ENCODE assay signal across 16 mouse cellular contexts in the genomic region with DNA sequence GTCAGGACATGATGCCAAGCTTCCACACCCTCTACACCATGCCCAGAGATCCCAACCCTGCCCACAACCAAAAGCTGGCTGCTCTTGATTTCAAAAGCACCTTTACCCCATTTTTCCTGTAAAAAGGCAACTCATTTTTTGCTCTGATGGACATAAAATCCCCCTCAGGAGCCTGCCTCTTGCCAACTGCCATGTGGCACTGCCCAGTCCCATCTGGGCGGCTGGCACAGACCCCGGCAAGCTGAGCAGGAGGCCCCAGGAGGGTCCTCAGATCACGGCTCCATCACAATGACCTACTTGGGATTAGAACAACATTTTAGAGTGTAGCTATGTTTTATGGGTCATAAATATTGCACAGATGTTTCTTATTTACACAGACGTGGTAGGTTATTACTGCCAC. TPM values are rescaled to one million over a fixed set of nuclear protein-coding genes. Genes with fewer than 3 reads are reported as not detected.
A peak's percentile ranks its signal among the peaks of the same experiment; 100 is the strongest.
DNase-seq lines count a peak whose midpoint lies in the region; ATAC-seq and TF ChIP-seq lines count a peak whose summit lies in the region.
"Had no signal": no experiment of that assay in that cellular context is flagged by ENCODE, and none has a peak within 500 bp of the region (broad histone marks: within the 10 kb centered on the region; RNA-seq: fewer than 3 reads in every experiment).

No protein-coding gene starts in this region.

- H3K9me3 ChIP-seq in forebrain, embryonic 15.5 days = no peaks in the 10 kb centered on the region
- H3K9me3 ChIP-seq in forebrain, postnatal 0 days (ENCODE audit: low read length) = no peaks in the 10 kb centered on the region
- H3K9me3 ChIP-seq in neural tube, embryonic 14.5 days (ENCODE audit: control insufficient read depth, low read length) = no peaks in the 10 kb centered on the region
- no peaks in the 10 kb centered on the region for H3K9me3 ChIP-seq in neural tube, embryonic 15.5 days (replicated peaks)
- no peaks in the 10 kb centered on the region for H3K9me3 ChIP-seq in limb, embryonic 14.5 days (ENCODE audit: control insufficient read depth, low read length)
- H3K9me3 ChIP-seq: heart, embryonic 13.5 days; hindbrain, embryonic 15.5 days; limb, embryonic 15.5 days had no signal

- H3K9ac ChIP-seq in forebrain, embryonic 15.5 days (replicated peaks) = no peak overlapping the region
- H3K9ac ChIP-seq in forebrain, postnatal 0 days = no peak overlapping the region
- no peak overlapping the region for H3K9ac ChIP-seq in neural tube, embryonic 14.5 days (replicated peaks; ENCODE audit: low read depth, low read length)
- no peak overlapping the region for H3K9ac ChIP-seq in neural tube, embryonic 15.5 days (replicated peaks)
- no peak overlapping the region for H3K9ac ChIP-seq in limb, embryonic 14.5 days (ENCODE audit: low read depth, low read length, severe bottlenecking)
- H3K9ac ChIP-seq: heart, embryonic 13.5 days; hindbrain, embryonic 15.5 days; limb, embryonic 15.5 days had no signal

- no peaks in the 10 kb centered on the region for H3K36me3 ChIP-seq in forebrain, embryonic 15.5 days
- no peaks in the 10 kb centered on the region for H3K36me3 ChIP-seq in forebrain, postnatal 0 days (ENCODE audit: insufficient read depth)
- no peaks in the 10 kb centered on the region for H3K36me3 ChIP-seq in neural tube, embryonic 14.5 days (ENCODE audit: control insufficient read depth, insufficient read depth, low read length)
- no peaks in the 10 kb centered on the region for H3K36me3 ChIP-seq in neural tube, embryonic 15.5 days
- no peaks in the 10 kb centered on the region for H3K36me3 ChIP-seq in limb, embryonic 14.5 days (ENCODE audit: control insufficient read depth, insufficient read depth, low read length)
- H3K36me3 ChIP-seq in kidney, adult 2 months (ENCODE audit: control insufficient read depth, insufficient read depth, low read length) = no peaks in the 10 kb centered on the region
- H3K36me3 ChIP-seq: heart, embryonic 13.5 days; hindbrain, embryonic 15.5 days; limb, embryonic 15.5 days had no signal

- no peak for TF ChIP-seq POLR2A in limb, embryonic 14.5 days (IDR thresholded peaks at IDR 0.05; ENCODE audit: borderline replicate concordance, extremely low read depth, insufficient read depth, insufficient read length)
- no peak for TF ChIP-seq POLR2A in kidney, adult 2 months (IDR thresholded peaks at IDR 0.05; ENCODE audit: low read depth, low read length)

- no peak for TF ChIP-seq CTCF in forebrain, postnatal 0 days (IDR thresholded peaks at IDR 0.05; ENCODE audit: low read depth)
- TF ChIP-seq CTCF in kidney, adult 2 months (conservative IDR thresholded peaks at IDR 0.05; ENCODE audit: insufficient read depth, insufficient read length, low read depth, low read length) = no peak

- ATAC-seq in forebrain, embryonic 15.5 days (replicated peaks) = peak; percentile 65; the same call in 1 of the 2 replicates
- no peak for ATAC-seq in forebrain, postnatal 0 days
- peak; percentile 81 for ATAC-seq in neural tube, embryonic 14.5 days (ENCODE audit: low read depth)
- ATAC-seq in neural tube, embryonic 15.5 days (ENCODE audit: low FRiP score) = no peak
- peak; percentile 44; the same call in 1 of the 2 replicates for ATAC-seq in limb, embryonic 14.5 days (ENCODE audit: low FRiP score, low read depth)
- ATAC-seq: midbrain, embryonic 16.5 days had no signal

- H3K4me2 ChIP-seq in forebrain, embryonic 15.5 days (replicated peaks) = no peak overlapping the region
- no peak overlapping the region for H3K4me2 ChIP-seq in forebrain, postnatal 0 days (ENCODE audit: low read depth)
- no peak overlapping the region for H3K4me2 ChIP-seq in neural tube, embryonic 14.5 days (ENCODE audit: low read depth, low read length)
- no peak overlapping the region for H3K4me2 ChIP-seq in neural tube, embryonic 15.5 days
- H3K4me2 ChIP-seq in limb, embryonic 14.5 days (replicated peaks; ENCODE audit: low read depth, low read length, severe bottlenecking) = no peak overlapping the region
- H3K4me2 ChIP-seq: heart, embryonic 13.5 days; hindbrain, embryonic 15.5 days; limb, embryonic 15.5 days had no signal

- WGBS in forebrain, embryonic 15.5 days = 50% methylated on average over 4 of the region's 4 CpGs
- 42% methylated on average over 4 of the region's 4 CpGs for WGBS in forebrain, postnatal 0 days
- 22% methylated on average over 4 of the region's 4 CpGs for WGBS in neural tube, embryonic 14.5 days
- 29% methylated on average over 4 of the region's 4 CpGs for WGBS in neural tube, embryonic 15.5 days
- 16% methylated on average over 4 of the region's 4 CpGs for WGBS in limb, embryonic 14.5 days
- 43% methylated on average over 4 of the region's 4 CpGs for WGBS in kidney, adult 2 months

- peaks cover 28% of the 10 kb centered on the region for H3K4me1 ChIP-seq in forebrain, embryonic 15.5 days
- H3K4me1 ChIP-seq in forebrain, postnatal 0 days (ENCODE audit: insufficient read depth) = peaks cover 5% of the 10 kb centered on the region
- H3K4me1 ChIP-seq in neural tube, embryonic 14.5 days (ENCODE audit: control insufficient read depth, insufficient read depth, low read length) = 0 out of 2 replicates have a peak, but pooled peaks cover 10% of the 10 kb centered on the region
- peaks cover 32% of the 10 kb centered on the region for H3K4me1 ChIP-seq in neural tube, embryonic 15.5 days
- peaks cover 13% of the 10 kb centered on the region for H3K4me1 ChIP-seq in limb, embryonic 14.5 days (ENCODE audit: control insufficient read depth, insufficient read depth, low read length)
- no peaks in the 10 kb centered on the region for H3K4me1 ChIP-seq in kidney, adult 2 months (ENCODE audit: control insufficient read depth, insufficient read depth, low read length)

- H3K27me3 ChIP-seq in forebrain, embryonic 15.5 days = no peaks in the 10 kb centered on the region
- H3K27me3 ChIP-seq in forebrain, postnatal 0 days (ENCODE audit: insufficient read depth, low read length) = no peaks in the 10 kb centered on the region; the same call in 1 of the 2 replicates
- H3K27me3 ChIP-seq in neural tube, embryonic 14.5 days (ENCODE audit: control insufficient read depth, insufficient read depth, low read length) = no peaks in the 10 kb centered on the region
- 0 out of 2 replicates have a peak, but pooled peaks cover 5% of the 10 kb centered on the region for H3K27me3 ChIP-seq in neural tube, embryonic 15.5 days (replicated peaks)
- H3K27me3 ChIP-seq in limb, embryonic 14.5 days (ENCODE audit: control insufficient read depth, insufficient read depth, low read length) = no peaks in the 10 kb centered on the region
- no peaks in the 10 kb centered on the region; the same call in 1 of the 2 replicates for H3K27me3 ChIP-seq in kidney, adult 2 months (replicated peaks; ENCODE audit: control insufficient read depth, insufficient read depth, low read length)
- H3K27me3 ChIP-seq: hindbrain, embryonic 15.5 days; limb, embryonic 15.5 days had no signal

- H3K4me3 ChIP-seq in forebrain, embryonic 15.5 days = no peak overlapping the region
- no peak overlapping the region for H3K4me3 ChIP-seq in forebrain, postnatal 0 days (ENCODE audit: low read depth, low read length)
- no peak overlapping the region for H3K4me3 ChIP-seq in neural tube, embryonic 14.5 days (ENCODE audit: low read depth, low read length)
- no peak overlapping the region for H3K4me3 ChIP-seq in neural tube, embryonic 15.5 days (replicated peaks)
- H3K4me3 ChIP-seq in limb, embryonic 14.5 days (replicated peaks; ENCODE audit: low read length) = no peak overlapping the region
- H3K4me3 ChIP-seq in kidney, adult 2 months (ENCODE audit: insufficient read depth, low read depth, low read length) = no peak overlapping the region
- H3K4me3 ChIP-seq: heart, embryonic 13.5 days; hindbrain, embryonic 15.5 days; limb, embryonic 15.5 days had no signal

- DNase-seq in forebrain, postnatal 0 days = no peak
- DNase-seq in cerebellum, postnatal 10 days = peak; percentile 97 to 98
- peak; percentile 41 for DNase-seq in limb, embryonic 14.5 days (ENCODE audit: low spot score)
- DNase-seq in frontal cortex, postnatal 25 days (ENCODE audit: low spot score in 2 of 2) = no peak
- no peak for DNase-seq in kidney, adult 2 months
- DNase-seq: B cell, adult 2 months; gastrocnemius, postnatal 25 days; lung, adult 18-20 months; lung, postnatal 4 days had no signal

- no peak overlapping the region for H3K27ac ChIP-seq in forebrain, embryonic 15.5 days (replicated peaks)
- H3K27ac ChIP-seq in forebrain, postnatal 0 days (ENCODE audit: low read depth, low read length) = no peak overlapping the region
- no peak overlapping the region for H3K27ac ChIP-seq in neural tube, embryonic 14.5 days (ENCODE audit: low read depth, low read length)
- H3K27ac ChIP-seq in neural tube, embryonic 15.5 days (replicated peaks) = no peak overlapping the region
- H3K27ac ChIP-seq in limb, embryonic 14.5 days (replicated peaks; ENCODE audit: low read depth, low read length) = no peak overlapping the region
- no peak overlapping the region for H3K27ac ChIP-seq in kidney, adult 2 months (ENCODE audit: insufficient read depth, low read depth, low read length)
- H3K27ac ChIP-seq: limb, embryonic 15.5 days had no signal

RNA-seq across cellular contexts. Expression of a gene that starts 22.3 kb away (rescaled TPM):
- 7.2 and 8.2 TPM in 2 replicates for polyA plus RNA-seq in forebrain, embryonic 15.5 days (2015; fragmentation: Nextera tagmentation; extraction: Ambion mirVana)
- total RNA-seq in forebrain, postnatal 0 days (2014; rRNA removed) = 40.8 and 58.4 TPM in 2 replicates
- 6.8 and 12.0 TPM in 2 replicates for polyA plus RNA-seq in forebrain, postnatal 0 days (2015; fragmentation: Nextera tagmentation; extraction: Ambion mirVana)
- 18.1 and 23.6 TPM in 2 replicates for polyA plus RNA-seq in neural tube, embryonic 14.5 days (2014; fragmentation: Nextera tagmentation; extraction: Ambion mirVana)
- 13.4 and 14.0 TPM in 2 replicates for polyA plus RNA-seq in neural tube, embryonic 15.5 days (2015; fragmentation: Nextera tagmentation; extraction: Ambion mirVana)
- polyA plus RNA-seq in limb, embryonic 14.5 days (2012; rRNA removed) = 2.2 and 4.7 TPM in 2 replicates
- polyA plus RNA-seq in limb, embryonic 14.5 days (2014; fragmentation: Nextera tagmentation; extraction: Ambion mirVana) = 1.5 and 3.1 TPM in 2 replicates
- 0.03 and 0.05 TPM in 2 replicates for polyA plus RNA-seq in kidney, adult 2 months (2012; rRNA removed)

Comparison
In these comparisons a context has a peak if more than half of its experiments do, and no peak if none do; other contexts are left out.
1. ATAC-seq: peak in forebrain, embryonic 15.5 days (single experiment), neural tube, embryonic 14.5 days (single experiment) and limb, embryonic 14.5 days (single experiment); none in forebrain, postnatal 0 days (single experiment) and neural tube, embryonic 15.5 days (single experiment).
2. DNase-seq: peak in cerebellum, postnatal 10 days (2 of 2) and limb, embryonic 14.5 days (single experiment); none in forebrain, postnatal 0 days (single experiment), frontal cortex, postnatal 25 days (0 of 2) and kidney, adult 2 months (single experiment).